Mouse (Mus musculus): ENCODE data around the gene Dtd1.
A peak's percentile ranks its signal among the peaks of the same experiment; 100 is the strongest.

Dtd1 gene

DNA sequence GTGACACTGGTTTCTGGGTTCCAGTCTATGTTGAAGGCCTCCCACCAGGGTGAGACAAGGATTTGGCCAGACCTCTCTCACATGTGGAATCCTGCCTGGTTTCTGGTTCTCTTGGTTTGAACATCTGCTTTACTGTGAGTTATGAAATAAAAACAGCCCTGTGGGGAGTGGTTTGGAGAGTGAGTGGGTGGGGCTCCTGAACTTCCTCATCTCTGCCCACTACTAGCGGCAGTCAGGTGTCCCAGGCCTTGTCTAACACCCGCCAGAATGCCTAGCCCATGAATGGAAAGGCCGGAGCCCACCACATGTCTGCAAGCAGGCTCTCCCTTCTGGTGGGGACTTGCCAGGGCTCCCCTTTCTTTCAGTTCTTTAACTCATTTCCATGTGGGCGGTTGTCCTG is 42.3 kb downstream of the Dtd1 start:
- DNase-seq: no peak

DNA sequence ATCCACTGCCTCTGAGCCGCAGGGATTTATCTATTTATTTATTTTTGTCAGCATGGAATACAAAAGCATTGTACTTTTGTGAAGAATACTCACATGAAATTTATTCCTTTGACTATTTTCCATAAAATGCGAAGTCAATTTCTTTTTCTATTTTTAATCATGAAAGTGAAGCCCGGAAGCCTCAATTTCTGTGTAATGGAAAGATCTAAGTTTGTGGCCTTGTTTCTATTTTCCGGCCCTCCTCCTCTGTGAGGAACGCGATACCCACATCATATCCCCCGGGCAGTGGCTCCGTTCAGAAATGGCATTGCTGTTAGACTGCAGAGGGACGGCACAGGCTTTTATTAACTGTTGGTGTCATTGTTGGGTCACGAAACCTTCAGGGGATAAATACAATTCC is 46.7 kb downstream of the Dtd1 start:
- DNase-seq: no peak

DNA sequence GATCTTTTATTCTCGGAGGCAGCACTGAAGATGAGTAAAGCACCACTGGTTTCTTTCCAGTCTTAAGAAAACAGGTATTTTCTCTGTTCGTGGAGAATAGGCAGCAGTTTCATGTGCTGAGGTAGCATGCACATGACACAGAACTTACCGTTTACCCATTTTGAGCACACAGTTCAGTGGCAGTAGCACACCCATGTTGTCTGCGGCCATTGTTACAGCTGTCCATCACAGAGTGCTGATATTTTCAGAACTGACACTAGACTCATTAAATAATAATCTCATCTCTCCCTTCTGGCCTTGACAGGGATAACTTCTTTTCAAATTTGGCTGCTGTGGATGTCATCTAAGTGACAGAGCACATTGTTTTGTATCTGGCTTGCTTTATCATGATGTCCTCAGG is 47.5 kb downstream of the Dtd1 start:
- no peak for DNase-seq

DNA sequence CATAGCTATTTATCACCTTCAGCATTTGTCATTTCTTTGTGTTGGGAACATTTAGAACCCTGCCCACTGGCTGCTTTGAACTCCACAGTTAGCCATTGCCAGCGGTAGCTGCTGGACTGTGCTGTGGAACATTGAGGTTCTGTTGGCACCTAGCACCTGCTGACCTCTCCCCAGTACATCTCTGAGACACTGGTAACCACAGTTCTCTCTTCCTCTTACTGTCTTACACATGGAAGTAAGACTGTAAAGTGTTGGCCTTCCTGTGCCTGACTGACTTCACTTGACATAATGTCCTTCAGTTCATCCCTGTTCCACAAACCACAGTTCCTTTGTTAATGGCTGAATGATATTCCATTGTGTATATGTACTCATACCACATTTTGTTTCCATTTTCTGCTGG is 50.3 kb downstream of the Dtd1 start:
- DNase-seq: no peak

DNA sequence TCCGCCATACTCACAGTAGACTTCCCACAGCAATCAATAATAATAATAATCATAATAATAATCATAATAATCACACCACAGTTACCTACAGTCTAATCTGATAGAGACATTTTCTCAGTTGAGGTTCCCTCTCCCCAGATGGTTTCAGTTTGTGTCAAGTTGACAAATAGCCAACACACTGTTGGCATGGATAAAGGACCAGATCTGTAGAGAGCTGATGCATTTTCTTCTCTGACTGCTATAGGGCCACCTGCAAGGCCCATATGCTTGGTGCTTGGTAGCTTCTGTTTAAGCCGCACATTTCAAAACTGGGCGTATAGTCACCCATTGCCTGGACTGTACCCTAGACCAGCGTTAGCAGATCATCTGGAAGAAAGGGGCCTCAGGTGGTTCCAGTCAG is 53.1 kb downstream of the Dtd1 start:
- peak; percentile 34 for DNase-seq

DNA sequence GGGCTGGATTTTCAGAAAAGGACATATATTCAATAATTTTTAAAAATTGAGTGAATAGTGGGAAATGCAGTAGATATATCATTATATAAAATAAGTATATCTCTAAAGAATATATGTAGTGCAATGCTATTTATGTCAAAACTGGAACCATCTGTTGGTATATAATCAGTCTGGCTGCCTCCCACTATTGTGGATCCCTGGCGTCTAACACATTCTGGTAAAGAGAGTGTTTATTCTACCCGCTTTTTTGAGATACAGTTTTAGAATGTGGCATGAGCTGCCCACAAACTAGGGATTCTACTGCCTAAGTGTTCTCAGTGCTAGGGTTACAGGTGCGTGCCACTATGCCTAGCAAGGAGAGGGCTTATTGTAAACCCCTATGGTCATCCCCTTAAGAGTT is 55.6 kb downstream of the Dtd1 start:
- DNase-seq: no peak

DNA sequence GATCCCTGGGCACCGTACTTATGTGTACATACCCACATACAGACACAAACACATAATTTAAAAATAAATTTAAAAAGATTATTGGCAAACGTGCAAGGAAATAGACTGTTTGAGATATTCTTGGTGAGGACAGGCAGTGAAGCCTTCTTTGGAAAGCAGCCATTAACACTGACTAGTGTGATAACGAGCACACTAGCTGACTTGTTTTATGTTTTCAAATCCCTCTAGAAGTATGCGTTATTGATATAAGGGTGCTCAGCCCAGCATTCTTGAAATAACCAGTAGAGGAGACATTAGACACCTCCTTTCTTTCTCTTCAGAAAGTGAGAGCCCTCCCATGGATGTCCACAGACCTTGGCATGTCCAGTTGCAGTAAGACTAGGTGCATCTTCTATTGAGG is 68.8 kb downstream of the Dtd1 start:
- DNase-seq: no peak

DNA sequence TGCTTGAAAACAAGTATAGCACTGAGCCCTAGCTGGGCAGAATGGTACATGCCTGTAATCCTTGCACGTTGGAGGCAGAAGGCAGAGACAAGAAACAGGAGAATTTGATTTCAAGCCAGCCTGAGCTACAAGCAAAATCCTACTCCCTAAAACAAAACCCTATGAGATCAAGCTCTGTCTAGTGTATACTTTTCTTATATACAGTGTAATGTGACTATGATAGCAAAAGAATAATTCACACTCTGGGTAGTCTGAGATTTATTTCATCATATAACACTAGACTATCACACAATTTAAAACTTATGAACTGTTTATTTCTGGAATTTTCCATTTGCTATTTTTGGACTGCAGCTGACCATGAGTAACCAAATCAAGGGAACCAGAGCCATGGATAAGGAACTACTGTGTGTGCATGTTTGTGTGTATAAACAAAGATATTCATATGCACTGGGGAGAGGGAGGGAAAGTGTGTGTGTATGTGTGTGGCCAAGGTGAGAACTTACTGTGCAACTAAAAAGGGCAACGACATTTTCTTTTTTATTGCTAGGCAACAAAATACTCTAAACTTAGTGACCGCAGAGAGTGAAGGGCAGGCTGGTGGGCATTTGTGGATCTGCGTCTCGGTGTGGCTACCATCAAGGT is 70.7 kb downstream of the Dtd1 start:
- no peak for DNase-seq

DNA sequence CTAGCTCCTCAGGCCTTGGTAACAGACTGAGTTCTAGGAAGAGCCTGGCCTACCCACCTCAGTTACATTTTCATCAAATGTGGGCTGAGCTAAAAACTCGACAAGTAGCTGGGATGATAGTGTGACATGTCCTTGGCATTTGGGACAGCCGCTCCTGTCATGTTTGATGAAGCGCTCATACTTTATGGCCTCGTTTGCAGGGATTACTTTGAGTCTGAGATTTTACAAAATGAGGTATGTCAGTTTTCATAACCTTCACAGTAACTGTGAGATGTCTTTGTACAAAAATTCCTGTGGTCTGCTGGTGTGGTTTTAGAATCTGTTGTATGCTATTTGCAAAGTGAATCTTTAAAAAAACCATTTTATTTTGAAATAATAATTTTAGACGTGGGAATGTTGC is 72.7 kb downstream of the Dtd1 start:
- DNase-seq: no peak

DNA sequence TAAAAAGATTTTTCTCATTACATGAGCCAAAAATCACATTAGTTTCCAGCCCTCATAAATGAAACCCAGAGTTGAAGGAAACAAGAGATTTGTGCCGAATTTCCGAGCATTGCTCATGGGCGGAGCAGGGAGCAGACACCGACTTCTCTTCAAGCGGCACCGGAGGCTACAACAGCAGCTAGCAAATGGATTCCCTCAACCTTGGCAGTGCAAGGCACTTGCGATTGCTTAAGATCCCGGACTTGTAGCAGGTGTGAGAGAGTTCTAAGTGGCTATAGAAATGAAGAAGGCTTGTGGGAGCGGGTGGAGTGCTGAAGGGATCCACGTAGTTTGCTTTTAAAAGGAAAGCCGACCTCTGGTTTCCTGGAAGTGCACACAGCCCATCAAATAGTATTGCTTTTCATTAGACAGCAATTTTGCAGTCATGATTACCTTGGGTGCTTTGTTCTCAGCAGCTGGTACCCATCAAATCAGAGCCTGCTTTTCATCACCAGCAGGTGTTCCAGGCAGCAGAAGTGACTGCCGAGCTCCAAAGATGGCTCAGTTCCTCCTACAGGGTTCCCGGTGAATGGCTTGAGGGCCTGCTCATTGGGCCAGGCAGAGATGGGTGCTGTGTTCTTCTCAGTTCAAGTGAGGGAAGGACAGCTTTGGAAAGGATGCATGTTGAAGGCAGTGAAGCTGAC is 77.0 kb downstream of the Dtd1 start:
- DNase-seq: no peak

DNA sequence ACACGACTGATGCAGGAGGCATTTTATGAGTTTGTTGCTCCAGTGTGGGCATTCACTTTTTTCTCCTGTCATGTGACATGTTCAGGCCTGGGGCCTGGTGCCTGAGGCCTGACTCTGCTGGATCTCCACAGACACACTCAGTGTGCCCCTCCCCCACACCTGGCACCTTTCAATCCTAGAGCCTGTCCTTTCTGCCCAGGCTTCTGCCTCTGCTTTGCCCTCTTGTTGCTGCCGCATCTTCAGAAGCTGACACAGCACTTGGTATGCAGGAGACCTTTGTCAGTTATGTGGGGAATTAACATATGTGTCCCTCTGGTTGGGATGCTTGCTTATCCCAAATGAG is 77.5 kb downstream of the Dtd1 start:
- DNase-seq: peak; percentile 18

DNA sequence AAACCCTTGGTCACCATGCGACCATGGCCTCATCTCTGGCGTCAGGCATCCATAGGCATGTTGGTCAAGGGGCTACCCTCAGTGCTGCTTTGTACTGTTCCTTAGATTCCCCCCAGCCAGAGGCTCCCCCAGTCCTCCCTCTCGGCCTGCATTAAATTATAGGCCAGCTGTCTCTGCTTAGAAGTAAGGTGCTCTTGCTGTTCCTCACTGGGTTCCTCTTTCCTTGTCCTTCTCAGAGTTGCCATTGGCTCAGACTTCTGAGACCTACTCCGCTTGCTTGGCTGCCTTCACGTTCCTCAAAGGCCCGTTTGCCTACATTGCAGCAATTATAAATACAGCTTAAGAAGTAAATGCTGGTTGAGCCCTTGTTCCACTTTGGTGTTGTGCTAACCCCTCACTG is 79.1 kb downstream of the Dtd1 start:
- no peak for DNase-seq

DNA sequence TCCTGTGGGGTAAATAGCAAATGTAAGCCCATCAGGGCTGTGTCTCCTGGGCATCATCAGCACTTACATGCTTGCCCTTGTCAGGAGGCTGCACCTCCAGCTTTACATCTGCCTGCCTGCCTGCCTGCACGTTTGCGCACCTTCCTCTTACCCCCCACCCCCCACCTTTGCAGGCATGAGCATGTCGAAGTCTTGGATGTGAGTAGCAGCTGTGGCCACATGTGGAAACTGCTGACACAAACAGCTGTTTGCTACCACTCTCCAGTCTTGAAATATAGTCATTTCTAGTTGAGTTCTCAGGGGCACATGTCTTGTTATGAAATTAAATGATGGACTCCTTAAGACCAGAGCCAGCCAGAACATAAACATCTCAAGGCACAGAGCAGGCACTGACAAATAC is 79.7 kb downstream of the Dtd1 start:
- no peak for DNase-seq

DNA sequence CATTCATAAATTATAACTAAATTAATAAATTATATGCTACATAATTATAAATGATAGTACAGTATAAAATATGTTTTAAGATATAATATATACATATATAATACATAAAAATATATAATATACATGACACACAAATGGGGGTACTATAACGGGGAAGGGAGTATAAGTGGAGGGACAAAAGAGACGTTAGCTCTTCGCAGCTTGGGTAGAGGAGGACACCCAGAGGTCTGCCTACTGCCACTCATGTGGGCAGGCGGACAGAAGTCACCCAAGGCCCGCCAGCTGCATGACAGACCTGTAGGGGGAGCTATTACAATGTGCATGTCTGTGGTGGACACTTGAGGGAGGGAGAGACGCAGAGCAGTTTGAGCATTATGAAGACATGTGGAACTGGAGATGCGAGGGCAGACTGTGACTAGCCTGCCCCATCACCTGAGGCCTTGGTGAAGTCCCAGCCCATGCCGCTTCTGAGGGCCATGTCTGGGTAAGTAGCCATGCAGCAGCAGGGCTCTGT is 92.6 kb downstream of the Dtd1 start:
- no peak for DNase-seq

DNA sequence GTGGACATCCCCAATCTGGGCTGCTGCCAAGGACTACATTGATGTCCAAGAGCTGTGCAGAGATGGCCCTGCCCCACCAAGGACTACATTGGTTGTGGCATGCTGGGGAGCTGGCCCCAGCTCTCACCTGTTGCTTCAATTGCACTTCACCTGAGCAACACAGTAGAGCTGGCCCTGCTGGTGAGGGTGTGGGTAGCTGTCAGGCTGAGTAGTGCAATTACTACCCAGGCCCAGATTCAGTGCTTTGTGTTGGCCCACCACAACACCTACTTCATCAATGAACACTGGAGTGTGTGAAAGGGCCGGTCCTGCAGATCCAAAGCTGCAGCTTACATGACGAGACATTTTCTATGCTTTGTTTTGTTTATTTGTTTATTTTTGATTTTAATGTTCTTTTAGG is 93.1 kb downstream of the Dtd1 start:
- DNase-seq: no peak

DNA sequence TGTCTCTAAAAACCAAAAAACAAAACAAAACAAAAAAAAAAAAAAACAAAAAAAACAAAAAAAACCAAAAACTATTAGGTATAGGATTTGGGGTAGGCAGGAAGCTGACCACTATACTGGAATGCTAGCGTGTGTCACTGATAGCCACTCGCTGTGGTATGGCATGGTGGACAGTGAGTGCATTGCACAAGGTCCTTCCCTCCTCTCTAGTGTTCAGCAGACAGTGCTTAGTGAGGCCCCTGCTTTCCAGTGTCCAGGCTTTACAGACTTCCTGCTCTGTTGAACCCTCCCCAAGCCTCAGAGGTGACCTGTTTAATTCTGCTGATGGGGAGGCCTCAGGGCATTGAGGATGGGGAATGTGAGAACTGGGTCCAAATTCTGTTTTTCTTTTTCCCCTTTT is 95.2 kb downstream of the Dtd1 start:
- no peak for DNase-seq

DNA sequence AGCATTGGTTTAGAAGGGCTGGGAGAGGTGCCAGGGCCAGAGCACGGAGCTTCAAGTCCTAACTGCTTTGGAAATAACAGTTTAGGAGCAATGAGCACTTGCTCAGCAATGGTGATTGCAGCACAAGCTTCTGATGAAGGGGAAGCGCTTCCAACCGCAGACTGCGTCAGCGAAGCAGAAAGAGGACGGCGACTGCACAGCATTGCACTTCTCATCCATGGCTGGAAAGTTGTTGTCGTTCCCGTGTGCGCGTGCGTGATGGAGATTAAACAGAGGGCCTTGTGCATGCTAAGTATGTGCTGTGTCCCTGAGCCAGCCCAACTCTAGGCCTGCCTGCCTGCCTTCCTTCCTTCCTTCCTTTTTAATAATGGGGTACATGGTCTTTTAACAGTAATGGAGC is 98.3 kb downstream of the Dtd1 start:
- no peak for DNase-seq

DNA sequence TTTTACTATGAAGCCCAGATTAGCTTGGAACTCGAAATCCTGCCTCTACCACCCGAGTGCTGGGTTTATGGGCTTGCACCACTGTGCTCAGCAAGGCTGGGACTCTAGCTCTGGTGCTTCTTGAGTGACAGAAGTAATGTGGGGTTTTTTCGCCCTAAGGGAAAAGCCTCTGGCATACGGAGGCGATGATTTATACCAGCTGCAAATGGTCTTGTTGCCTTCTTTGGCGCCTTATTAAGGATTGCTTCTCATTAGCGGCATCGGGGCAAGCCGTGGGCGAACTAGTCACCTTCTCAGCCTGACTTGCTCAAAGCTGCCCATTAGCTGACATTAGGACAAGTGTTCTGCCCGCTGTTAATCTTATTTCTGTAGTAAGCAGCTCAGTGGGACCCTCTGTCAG is 100.9 kb downstream of the Dtd1 start:
- DNase-seq: no peak

DNA sequence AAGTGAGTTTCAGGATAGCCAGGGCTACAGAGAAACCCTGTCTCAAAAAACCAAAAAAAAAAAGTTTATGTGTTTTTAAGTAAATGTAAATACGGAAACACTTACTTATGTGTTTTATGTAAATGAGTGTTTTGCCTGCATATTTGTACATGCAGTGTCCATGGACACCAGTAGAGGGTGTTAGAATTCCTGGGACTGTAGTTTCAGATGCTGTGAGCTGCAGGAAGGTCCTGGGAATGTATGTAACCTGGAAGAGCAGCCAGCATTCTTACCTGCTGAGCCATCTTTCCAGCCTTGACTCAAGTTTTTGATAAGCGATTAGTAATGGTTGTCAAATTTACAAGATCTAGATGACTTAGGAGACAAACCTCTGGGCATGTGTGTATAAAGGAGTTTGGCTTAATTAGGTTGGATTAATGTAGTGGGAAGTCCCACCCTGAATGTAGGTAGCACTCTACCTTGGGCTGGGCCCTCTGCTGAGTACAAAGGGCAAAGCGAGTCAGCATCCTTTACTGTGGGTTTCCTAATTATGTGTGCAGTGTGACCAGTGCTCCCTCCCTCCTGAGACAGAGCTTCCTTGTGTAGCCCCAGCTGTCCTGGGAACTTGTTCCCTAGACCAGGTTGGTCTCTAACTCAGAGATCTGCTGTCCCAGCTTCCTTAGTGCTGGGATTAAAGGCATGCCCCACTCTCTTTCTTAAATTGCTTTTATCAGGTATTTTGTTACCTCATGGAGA is 101.9 kb downstream of the Dtd1 start:
- no peak for DNase-seq

DNA sequence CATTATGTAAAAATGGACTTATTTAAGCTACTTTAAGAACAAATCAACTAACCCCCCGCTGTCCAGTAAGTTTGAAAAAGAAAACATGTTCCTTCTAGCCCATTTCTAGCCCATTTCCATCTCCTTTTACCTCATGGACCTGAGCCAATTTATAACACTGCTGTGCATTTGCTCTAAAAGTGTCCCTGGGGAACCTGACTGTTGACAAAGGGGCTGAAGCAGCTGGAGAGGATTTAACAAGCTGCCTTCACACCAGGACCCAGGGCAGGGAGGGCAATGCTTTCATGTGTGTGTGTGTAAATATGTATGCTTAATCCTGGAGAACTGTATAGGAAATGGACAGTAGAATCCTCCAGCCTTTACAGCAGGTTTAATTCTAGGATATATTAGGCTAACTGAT is 109.6 kb downstream of the Dtd1 start:
- no peak for DNase-seq

DNA sequence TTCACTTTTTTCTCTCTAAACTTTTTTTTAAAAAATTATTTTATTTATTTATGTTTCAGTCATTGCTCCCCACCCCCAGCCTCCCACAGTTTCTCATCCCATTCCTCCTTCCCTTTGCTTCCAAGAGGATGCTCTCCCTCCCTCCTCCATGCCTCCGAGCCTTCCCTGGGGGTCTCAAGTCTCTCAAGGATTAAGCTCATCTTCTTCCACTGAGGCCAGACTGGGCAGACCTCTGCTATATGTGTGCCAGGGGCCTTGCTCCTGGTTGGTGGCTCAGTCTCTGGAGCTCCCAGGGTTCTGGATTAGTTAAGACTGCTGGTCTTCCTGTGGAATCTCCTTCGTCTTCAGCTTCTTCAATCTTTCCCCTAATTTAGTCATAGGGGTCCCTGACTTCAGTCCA is 110.0 kb downstream of the Dtd1 start:
- no peak for DNase-seq

DNA sequence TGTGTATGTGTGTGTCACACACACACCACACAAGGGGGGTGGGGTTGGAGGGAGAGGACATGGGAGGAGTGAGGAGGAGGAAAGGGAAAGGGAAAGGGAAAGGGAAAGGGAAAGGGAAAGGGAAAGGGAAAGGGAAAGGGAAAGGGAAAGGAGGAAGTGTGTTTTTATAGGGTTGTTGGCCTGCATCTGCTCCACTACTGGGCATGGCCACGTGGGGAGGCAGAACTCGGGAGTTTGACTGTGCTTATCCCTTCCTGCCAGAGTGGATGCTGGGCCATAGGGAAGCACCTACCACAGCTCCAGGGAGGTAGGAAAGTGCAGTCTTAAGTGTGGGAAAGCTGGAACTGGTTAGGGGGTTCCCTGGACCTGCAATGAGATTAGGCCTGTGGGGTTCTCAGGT is 114.9 kb downstream of the Dtd1 start:
- no peak for DNase-seq

DNA sequence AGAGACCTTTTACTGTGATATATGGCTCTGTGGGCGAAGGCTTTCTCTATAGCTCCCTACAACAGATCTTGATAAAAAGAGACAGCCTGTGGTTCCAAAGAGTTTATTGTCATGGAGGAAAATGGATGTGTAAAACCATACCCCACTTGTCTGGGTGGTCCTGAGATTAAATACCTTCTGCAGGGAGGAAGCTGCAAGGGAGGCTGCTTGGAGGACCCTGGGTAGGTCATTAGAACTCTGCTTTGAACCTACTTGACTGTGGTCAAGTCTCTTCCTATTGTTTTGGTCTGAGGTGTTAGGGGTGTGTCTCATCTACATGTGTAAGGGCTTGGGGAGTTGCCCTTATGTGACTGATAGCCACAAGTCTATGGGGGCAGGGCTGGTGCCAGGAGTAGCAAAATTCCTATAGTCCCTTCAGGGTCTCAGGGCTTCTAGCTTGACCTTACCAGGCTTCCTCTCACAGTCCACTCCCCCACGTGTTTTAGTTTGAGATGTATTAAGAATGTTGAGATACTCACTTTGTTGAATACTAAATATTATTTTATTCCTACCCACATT is 115.6 kb downstream of the Dtd1 start:
- no peak for DNase-seq

DNA sequence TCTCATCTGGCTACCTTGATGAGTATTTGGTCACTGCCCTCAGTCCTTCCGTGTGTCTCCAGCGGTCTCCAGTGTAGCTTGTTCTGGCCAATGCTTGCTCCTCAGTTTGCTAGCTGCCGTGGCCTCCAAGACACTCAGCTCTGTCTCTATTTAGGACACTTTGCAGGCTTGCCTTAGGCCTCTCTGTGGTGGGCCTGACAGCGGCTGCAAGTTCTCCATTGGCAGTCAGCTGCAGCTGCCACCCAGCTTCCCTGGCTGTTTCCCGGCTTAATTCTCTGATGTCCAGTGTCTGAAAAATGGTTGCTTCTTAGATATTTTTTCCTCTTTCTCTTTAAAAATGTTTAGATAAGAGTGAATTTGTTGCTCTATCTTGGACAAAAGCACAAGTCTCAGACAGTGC is 116.6 kb downstream of the Dtd1 start:
- DNase-seq: no peak

Measured in cerebellum, adult 11-12 months (tissue).